Mouse (Mus musculus) left cerebral cortex, postnatal 10 days (tissue): ENCODE data around the gene Btbd3. TPM values are rescaled to one million over a fixed set of nuclear protein-coding genes. Genes with fewer than 3 reads are reported as not detected.

Experiments used
- DNase-seq, 2 experiments: peaks; one replicate each; pipeline ENCODE4 v3.0.0; 2021 to 2022; ENCODE audit warnings: low spot score in 2 of 2, mixed read lengths in 1 of 2; ENCODE audit errors: extremely low spot score in 1 of 2
- intact Hi-C: fragments of 180-260 bp; cut with DNase I; formaldehyde crosslinking; loops from one replicate; pipeline ENCODE4 v1.15.1; 2025
- total RNA-seq, 2 experiments: library from RNA; stranded (reverse); gene quantifications; 2 replicates each; pipeline ENCODE4 v1.2.3; 2021

The Btbd3 gene
- total RNA-seq, 2 experiments from 2014 or later: 76.2 to 82.9 TPM

DNA sequence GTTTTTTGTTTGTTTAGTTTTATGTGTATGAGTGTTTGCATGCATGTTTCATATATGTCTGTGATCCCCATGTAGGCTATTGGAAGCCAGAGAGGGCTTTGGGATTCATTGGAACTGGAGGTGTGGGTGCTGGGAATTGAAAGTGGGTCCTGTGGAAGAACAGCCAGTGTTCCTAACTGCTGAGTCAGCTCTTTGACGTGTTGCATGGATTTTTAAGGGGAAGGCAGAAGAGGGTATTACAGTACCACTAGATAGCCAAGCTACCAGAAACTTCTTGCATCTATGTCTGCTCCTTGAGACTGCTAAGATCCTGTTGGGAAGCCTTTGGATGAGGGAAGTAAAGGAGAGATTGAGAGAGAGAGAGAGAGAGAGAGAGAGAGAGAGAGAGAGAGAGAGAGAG is 82.2 kb downstream of the Btbd3 start:
- intact Hi-C loops: no loop called here
- no peak for DNase-seq

DNA sequence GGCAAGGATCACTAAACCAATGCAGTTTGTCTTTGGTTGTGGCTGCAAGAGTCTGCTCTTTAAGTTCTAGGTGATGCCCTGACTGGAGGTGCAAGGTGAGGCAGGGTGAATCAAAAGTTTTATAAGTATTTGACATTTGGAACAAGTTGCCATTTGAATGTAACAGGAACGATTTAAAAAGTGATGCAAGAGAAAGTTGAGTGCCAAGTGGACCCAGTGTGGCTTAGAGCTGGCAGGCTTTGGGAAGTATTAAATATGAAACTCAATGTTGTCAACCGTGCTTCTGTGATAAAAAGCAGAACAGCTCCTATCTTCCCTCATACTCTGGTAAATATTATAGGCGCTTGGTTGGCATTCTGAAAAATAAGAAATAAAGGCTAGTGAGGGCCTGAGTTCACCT is 99.0 kb downstream of the Btbd3 start:
- intact Hi-C loops: no loop called here
- no peak for DNase-seq

DNA sequence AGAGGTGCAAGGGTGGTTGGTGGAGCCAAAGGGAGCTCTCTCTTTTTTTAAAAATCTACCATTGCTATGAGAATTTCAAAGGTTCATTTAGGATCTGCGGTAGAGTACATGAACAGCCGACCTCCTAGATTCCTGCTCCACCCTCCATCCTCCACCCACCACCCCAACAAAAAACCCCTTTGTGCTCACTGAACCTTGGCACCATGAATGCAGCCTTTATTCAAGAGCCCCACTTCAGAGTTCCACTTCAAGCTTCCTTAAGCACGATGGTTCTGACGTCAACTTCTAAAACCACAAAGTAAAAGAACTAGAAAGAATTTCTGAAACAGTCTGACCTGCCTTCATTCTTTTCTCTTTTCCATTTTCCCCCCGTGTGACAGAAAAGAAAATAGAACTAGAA is 106.1 kb downstream of the Btbd3 start:
- intact Hi-C loops: no loop called here
- no peak for DNase-seq

DNA sequence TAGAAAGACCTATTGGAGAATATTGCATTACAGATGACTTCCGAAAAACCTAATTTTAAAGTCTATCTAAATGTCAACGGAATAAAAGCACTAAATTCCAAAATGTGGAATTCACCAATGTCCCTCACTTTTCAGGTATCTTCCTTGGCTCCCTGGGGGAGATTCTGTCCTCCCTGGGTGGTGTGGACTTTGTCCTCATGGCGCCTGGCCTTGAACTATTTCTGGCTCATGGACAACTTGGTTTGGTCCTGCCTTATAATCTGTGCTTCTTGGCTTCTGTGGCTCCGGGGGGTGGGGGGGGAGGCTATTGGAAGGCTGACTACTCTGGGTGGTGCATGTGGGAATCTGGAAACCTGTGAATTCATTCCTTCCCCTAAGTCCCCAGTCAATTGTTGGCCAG is 109.0 kb downstream of the Btbd3 start:
- no peak for DNase-seq
- intact Hi-C loops: no loop called here

DNA sequence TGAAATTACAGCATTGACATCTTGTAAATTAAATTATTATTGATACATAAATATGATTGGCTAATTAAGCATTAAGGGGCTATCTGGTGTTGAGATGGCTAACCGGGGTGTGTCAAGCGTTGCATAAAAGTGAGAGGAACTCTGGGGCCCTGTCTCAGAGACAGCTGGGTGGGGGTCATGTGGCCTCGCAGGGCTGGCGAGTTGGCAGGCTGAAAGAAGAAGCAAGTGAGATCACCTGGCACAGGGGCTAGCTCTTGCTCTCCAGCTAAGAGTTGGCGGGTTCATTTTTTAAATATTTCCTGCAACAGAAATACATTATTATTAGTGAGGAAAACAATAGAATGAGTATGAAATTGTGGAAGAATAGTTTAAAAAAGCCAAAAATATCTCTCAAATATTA is 118.2 kb downstream of the Btbd3 start:
- intact Hi-C loops: no loop called here
- DNase-seq: no peak

DNA sequence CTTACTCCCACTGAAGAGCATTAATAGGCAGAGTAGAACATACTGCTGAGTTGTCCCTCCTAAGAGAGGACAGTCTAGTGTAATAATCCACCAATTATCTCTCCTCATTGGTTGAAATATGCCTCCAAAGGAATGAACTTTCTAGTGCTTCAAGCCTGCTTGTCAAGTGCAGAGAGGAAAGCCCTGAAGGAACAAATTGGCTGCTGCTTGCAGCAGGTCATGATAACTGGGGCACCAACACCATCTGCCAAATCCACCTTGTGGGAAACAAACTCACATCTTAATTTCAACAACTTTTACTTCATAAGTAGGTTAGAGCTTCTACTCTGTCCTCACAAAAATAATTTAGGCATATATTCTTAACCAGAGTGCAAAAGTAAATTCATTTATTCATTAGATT is 122.5 kb downstream of the Btbd3 start:
- intact Hi-C loops: no loop called here
- no peak for DNase-seq

DNA sequence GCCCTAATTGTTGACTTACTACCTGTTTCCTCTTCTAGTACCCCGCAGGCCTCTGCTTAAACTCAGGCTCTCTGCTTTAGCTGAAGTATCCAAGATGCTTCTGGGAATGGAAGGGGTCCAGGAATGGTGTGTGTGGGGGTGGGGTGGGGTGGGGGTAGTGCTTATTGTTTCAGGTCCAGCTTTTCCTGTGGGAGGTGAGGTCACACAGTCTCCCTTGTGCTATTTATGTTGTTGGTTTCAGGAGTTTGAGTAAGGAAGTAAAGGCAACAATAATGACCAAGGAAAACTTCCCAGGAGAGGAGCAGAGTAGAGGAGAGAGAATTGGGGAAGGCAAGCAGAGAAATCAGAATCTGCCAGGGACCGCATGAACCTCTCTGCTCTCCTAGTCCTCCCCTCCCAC is 128.4 kb downstream of the Btbd3 start:
- no peak for DNase-seq
- intact Hi-C loops: no loop called here

DNA sequence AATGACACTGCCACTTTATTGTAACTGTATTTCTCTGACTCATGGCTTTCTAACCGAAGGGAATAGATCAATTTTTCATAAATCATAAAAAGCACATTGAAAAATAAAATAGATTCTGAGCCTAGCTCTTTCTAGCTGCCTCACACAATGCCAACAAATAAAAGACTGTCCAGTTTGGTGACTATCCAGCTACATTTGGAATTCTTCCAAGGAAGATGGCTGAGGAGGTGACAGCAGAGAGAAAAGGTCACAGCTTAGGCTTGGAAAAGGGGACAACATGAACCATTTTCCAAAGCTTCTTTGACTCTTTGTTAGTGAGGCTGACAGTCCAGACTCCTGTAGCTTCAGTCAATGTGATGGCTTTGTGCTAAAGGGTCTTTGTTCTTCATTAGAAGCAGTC is 132.2 kb downstream of the Btbd3 start:
- intact Hi-C loops: no loop called here
- DNase-seq: no peak

DNA sequence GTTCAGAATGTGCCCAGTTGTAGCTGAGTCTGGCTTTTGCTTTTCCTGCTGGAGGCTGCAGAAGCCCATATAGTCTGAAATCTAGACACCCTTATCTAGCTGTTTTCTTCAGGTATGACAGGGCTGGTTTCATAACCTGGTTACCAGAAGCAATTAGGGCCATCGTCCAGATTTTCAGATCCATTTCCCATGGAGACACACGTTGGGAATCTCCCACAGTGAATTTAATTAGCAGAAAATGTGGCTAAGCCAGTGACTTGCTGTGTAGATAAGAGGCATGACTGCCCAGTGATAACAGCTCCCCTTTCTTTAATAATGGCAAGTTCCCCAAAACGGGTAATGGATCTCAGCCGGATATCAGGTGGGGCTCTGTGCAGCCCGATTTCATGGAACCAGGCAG is 146.7 kb downstream of the Btbd3 start:
- intact Hi-C loops: no loop called here

DNA sequence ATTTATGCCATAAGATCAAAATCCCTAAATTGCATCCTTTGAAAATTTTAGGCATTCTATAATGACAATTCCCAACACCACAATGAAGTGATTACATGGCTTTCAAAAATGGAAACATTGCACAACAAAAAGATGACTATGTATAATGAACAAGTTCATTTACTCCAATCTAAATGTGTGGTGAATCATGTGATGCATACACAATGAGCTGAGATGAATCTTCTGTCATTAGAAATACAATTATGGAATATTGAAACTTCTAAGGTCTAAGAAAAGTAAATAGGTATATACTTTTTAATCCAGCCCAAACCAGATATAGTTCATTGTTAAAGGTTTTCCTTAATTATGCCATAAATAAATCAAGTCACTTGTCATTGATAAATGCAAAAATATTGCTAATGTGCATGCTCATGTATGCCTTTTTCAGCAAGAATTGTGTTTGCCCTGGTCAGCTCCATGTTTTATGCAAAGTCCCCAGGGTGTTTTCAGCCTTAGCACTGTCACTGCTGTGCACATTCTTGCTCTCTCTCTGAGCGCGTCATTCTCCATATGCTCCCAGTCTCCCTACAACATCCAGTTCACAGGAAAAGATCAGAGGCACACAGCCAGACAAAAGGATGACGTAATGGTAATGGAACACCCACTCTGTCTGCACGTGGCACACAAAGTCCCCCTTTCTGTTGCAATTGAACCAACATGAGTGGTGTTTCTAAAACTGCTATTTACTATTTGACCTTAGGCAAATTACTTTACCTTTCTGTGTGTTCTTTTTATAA is 149.6 kb downstream of the Btbd3 start:
- intact Hi-C loops: no loop called here
- peak; percentile 19 to 27 for DNase-seq

More for the DNA sequence above, 146.7 kb downstream of the Btbd3 start:
- DNase-seq: no peak

DNA sequence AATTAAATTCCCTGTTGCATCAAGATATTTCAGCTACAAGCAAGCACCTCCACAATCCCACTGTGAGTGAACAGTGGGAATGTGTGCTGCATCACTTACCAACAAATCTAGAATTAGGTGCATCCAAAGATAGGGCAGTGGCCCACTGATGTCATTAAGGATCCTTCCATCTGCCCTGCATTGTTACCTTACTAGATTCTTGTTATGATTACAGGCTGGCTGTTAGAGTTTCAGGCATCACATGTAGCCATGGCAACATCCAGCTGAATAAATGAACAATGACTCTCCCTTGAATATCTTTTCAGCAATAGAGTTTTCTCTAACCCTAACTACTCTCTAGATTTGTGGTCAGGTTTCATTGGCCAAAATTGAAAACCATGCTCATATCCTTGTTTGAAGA is 150.3 kb downstream of the Btbd3 start:
- intact Hi-C loops: no loop called here
- DNase-seq: no peak

DNA sequence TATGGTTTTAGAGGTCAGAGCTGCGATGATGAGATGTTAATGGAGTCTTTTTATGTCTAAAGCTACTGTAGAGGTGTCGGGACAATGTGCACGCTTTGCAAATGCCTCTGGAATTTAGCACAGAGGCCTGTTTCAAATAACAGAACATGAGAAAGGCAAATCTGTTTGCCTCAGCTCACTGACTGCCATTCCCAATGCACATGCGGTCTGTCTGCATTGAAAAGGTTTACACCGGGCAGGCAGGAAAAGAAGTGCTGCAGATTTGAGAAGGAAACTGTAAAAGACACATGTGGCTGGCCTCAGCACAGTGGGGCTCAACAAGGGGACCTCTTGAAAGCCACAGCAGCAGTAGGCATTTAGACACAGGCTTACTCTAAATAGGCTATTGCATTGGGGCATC is 156.2 kb downstream of the Btbd3 start:
- DNase-seq: no peak
- intact Hi-C loops: no loop called here

DNA sequence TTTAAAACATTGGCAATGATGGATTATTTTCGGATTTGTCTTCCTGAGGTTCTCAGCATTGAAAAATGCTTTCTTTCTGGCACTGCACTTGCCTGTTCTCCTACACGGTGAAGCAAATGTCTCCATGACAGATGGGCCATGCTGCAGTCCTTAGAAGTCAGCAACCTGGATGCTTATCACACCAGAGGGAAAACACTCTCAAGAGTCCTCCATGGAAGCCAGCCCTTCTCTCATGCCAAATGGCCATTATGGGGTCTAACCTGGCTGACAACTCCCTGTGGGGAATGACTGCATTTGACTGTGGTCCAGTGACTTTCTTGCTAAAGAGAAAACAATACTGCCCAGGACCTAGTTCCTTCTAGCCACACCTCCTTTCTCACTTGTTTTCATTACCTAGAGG is 166.0 kb downstream of the Btbd3 start:
- intact Hi-C loops: no loop called here
- DNase-seq: no peak

DNA sequence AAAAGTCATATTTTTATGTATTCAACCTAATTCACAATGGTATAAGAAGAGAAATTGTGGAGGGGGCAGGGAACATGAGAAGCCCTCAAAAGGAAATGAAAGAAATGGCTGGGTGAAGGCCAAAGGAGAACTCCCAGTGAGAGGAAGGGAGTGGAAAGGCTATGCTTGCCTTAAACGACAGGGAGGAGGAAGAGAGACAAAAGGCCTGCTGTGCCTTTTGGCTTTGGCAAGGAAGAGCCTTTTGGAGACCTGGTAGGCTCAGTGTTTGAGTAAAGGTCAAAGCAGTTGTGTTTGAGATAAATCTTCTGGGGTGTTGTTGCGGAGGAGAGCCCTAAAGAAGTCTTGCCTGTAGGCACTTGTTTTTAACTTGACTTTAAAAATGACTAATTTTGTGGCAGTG is 175.6 kb downstream of the Btbd3 start:
- intact Hi-C loops: no loop called here
- no peak for DNase-seq

DNA sequence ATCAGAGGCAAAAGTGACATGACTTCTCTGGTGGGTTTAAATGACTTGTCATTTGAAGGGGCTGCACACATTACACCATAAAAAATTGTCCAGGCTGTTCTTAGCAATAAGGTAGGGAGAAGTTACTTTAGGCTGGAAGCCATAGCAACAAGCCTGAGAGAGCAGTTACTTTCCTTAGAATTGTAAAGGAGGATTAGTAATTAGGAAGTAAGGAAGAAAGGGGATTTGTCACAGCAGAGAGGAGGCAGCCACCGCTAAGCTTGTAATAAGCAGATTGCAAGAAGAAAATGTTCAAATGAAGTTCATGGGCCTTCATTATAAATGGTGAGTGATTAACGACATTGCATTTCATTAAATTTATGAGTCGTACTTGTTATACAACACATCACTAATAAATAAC is 190.1 kb downstream of the Btbd3 start:
- DNase-seq: no peak
- intact Hi-C loops: no loop called here

DNA sequence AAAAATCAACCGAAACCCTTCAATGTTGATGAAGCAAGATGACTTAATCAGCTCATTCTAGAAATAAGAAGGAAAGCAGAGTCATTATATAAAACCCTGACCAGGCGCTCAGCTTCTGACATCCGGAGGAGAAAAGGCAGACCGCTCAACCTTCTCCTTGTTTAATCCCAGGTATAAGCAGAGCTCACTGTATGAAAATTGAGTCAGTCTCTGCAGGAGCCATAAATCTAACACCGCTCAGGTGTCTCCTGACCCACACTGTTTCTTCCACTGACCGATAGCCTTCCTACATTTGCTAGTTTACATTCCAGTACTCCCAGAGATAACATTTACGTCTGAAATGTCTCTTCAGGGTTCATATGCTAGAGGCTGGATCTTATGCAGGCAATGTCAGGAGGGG is 190.6 kb downstream of the Btbd3 start:
- DNase-seq: no peak
- intact Hi-C loops: no loop called here

DNA sequence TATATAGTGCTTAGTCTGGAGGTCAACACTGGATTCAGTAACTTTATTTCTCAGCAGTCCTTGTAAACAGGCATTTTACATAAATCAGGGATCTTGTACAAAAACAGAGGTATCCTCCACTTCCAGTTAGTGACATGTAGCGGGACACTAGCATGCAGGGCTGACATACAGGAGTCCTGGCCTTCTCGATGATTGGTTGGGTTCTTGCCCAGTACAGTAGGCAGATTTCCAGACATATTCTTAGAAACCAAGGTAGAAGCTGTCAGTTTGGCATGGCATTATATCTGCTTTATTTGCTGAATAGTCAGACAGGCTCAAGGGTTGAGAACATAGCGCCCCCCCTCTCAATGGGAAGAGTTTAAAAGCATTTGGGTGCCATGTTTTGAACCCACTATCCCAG is 191.3 kb downstream of the Btbd3 start:
- no peak for DNase-seq

DNA sequence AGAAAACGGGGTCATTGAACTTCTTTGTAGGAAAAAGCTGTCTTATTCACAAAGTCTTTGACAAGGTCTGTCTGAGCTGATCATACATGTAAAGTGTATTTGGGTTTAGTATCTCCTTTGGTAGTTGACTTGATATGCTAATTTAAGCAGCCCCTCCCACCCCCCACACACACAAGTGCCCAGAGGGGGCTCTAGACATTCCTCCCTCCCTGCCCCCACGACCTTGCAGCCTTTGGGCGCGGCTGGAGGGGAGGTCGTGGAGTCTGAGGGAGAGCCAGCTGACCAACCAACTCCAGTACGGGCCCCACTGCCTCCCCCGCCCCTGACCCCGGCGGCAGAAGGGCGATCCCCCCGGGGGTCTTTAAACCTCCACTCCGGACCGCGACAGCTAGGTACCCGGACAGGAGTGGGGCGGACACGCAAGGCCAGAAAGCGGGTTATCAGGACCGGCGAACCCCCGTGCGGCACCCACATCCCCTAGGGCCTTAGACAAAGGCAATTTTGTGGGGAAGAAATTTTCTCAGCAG is 211.7 kb downstream of the Btbd3 start:
- intact Hi-C loops: no loop called here
- peak in 1 of 2 experiments; percentile 21 for DNase-seq

More for the DNA sequence above, 191.3 kb downstream of the Btbd3 start:
- intact Hi-C loops: no loop called here

DNA sequence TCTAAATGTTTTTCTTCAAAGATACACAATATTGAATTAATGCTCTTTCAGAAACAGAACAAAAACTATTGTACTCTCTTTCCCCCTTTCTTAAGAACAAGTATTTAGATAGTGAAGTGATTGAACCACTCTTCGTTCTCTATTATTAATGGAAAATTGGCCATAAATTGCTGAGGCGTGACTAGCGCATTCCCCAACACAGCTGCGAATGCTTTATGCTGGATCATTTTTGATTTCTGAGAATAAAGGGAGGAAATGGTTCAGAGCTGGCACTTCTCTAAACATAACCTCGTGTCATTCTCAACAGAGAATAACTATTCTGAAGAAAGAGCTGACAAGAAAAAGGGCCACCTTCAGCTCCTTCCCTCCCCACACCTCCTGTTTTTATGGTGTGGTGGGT is 217.0 kb downstream of the Btbd3 start:
- no peak for DNase-seq
- intact Hi-C loops: no loop called here

DNA sequence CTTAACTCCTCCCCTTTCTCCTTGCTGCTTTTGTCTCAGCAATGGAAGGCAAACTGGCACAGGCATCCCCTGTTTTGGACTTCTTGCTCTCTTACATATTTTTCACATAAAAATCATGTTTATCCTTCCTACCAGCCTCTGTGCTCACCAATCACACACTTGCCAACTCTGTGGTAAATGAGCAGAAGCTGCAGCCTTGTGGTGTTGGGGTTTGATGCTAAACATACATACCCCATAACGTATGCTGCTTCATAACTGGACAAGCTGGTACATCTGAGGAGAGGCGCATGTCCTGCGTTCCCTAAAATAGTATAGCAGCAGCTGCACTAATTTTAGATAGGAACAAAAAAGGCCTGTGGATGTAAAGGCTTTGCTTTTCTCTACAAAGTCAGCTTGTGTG is 220.1 kb downstream of the Btbd3 start:
- intact Hi-C loops: no loop called here
- peak; percentile 15 to 45 for DNase-seq

DNA sequence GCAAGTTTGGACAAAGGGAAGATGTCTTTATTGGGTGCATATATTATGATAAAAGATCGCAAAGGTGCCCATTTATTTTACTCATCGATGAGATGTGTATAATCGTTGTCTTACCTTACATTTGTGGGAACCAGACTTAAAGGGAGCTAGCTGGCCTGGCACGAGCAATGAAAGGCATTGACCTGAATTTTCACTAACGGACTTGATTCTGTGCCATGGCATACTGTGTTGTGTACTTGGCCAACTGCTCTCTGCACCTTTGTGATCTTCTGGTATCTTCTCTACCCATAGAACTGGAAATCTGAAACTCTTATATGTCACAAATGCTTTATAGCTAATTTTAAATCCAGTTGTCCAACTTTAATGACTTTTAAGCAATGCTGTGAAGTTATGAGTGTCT is 220.9 kb downstream of the Btbd3 start:
- DNase-seq: no peak
- intact Hi-C loops: no loop called here
